Mouse (Mus musculus) left cerebral cortex, adult 9 months (tissue): ENCODE measurements around the gene Pde8b.
A peak's percentile ranks its signal among the peaks of the same experiment; 100 is the strongest.

Experiments used
- DNase-seq, 2 experiments: peaks; one replicate each; pipeline ENCODE4 v3.0.0; 2022; ENCODE audit warnings: low spot score in 2 of 2

The Pde8b gene

DNA sequence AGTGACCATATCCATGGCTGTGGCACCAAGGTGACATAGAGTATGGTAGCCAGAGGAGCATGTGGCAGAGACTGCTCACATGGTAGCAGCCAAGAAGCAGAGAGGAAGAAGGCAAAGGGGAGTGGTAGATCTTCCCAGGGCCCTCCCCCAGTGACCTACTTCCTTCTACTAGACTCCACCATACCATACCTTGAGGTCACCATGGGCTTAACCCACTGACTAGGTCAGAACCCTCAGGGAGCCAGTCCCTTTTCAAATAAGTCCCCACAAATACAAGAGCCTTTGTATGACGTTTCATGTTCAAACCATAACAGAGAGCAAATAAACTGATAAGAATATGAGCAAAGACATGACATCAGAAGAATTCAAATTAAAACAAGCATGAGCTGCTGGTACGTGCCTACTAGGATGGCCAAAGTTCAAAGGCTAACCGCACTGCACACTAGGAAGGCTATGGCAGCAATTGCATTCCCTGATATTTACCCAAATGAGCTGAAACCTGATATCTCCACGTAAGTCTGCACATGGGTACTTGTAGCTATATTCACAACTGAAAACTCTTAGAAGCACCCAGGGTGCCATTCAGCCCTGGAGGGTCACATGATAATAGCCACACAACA, 109.6 kb downstream of the Pde8b start:
- no peak for DNase-seq

DNA sequence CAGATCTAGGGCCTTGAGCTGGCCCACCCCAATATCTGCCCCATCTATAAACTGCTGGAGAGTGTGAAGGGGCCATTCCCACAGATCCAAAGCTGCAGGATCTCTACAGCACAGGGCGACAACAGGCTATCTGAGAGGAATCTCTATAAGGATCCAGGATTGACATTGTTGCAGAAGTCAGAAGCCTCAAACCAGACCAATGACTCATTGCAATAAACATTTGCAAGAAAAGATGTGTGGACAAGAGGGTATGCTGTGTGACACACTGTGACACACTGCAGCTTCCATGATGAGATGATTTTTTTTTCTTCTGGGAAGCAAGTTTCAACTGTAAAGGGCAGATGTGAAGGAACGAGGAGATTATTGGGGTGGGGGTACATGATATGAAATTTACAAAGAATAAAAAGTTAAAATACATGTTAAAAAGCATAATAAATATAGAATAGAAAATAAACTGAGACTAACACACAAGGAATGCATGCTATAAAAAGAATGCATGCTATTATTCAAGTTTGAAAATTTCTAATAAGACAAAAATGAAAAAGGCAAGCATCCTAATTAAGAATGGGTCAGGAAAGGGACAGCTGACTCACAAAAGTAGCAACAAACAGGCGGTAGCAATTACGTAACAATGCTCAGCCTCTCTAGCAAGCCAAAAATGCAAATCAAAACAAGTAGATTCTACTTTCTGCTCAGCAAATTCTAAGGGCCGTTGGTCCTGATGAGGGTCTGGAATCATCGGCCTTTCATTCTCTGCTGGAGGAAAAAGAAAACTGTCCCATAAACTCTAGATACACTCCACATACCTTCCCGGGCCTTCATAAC, 114.6 kb downstream of the Pde8b start:
- DNase-seq: no peak

DNA sequence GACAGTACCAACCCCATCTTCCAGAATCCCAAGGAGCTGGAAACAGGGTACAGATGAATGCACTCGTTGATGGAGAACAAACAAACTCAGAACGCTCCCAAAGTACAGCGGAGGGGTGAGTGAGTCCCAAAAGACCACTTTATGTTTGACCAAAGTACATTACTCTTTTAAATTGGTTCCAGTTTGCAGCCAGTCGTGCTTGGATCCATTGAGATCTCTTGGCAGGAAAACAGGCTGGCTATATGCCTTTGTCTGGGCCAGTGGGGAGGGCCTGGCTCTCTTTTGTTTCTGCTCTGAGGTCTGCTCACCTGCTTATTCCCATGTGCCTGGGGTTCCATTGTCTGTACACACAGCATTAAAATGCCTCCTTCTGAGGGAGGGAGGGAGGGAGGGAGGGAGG, 118.3 kb downstream of the Pde8b start:
- peak in 1 of 2 experiments; percentile 26 for DNase-seq

DNA sequence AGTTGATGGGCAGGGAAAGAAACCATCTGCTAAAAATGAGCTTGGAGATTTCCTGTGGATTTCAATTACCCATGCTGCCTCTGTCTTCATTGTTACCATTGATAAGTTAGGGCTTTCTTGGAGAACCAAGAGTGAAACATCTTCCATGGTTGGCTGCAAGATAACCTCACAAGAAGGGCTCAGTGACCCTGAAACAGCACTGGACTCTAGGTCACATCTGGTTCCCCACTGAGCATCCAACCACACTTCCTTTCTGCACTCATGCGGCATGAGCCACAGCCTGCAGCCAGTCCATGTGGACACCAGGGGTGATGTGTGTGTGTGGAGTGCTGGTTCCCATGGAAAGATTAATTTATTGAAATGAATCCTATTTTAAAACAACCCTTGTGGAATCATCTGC, 119.1 kb downstream of the Pde8b start:
- no peak for DNase-seq

DNA sequence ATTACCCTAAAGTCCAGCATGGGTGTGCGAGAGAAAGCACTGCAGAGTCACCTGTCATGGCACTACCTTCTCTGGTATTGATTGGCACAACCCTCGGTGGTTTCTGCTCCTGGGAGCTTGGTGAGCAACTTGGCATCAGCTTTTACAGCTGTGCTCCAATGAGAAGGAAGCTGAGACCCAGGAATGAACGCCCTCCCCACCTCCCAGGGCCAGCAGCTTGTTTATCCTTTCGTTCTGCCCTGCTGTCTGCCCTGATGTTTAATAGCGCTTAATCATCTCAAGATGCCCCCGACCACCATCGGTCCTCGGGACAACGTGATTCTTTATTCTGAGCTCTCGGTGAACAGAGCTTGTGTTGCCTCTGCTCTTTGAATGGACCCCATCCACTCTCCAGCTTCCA, 122.8 kb downstream of the Pde8b start:
- DNase-seq: no peak

DNA sequence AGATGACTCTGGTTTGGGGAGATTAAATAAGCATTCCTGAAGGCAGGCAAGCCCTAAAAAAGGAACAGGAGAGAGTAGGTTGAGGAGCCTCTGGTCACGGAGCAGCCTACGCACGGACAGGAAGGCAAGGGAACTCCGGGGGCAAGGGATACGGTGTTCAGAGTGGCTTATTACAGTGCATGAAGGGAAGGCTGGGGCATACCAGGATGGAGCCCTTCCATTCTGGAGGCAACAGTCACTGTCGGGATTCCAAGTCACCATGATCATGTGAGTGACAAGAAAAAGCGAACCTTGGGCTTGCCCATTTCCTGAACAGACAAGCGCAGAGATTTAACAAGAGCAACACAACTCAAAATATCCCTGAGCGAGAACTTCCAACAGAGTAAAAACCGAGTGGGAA, 123.3 kb downstream of the Pde8b start:
- peak in 1 of 2 experiments; percentile 31 for DNase-seq

DNA sequence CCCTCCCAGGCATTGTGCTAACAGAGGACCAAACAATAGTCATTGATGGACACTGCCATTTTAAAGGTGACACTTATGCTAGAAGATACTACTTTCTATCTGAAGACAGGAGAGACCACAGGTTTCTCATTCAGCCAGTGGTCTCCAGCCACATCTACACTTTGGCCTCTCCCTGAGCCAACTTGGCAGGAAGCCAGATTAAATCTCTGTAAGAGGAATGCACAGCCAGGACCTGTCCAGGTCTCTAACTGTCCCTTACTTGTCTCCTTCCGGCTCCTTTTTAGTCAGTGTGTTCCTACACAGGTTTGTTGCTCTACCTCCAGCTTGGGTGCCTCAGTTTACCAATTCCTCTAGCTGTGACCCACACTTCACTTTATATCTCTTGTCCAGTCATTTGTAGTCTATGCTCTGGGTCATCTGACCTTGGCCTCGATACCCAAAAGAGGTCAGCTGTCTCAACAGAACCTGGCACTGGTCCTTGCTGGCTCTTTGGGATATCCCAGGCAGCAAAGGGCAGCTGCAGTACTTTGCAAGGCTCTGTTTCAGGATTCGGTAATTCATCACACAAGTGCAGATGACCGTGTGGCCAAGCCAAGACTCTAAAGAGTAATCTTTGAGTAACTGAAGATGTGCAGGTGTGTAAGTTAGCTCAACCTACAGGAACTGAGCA, 124.5 kb downstream of the Pde8b start:
- DNase-seq: no peak

DNA sequence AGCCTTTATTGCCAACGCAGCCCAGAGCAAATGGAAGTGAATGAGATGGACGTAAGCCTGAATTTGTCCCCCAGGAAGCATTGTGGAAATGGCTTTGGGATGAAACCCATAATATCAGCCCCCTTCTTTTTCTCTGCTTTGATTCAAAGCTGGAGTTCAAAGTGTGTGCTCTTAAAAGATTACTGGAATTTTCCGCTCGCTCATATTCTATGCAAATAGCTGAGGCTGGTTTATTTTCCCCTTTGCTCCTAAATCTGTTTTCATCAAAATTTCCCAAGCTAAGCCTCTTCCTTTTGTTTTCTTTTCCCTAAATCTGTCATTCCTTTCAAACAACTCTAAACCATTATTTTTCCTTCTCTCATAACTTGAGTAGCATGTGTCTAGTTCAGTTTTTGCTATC, 129.6 kb downstream of the Pde8b start:
- no peak for DNase-seq

DNA sequence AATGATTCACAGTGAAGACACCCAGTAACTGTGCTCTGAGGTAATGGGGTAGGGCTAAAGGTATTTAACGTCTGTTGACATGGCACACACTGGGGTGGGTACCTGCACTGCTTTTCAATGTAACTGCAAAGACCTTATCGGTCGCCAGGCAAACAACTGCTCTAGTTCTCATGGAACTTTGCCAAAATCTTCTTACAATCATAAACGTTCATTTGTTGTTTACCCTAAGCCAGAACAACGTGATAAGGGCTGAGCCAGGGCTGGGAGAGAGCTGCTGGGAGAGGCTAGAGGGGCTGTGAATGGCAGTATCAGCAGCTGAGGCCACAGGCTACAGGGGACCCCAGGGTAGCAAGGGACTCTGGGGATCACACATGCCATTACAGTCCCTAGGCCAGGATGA, 136.4 kb downstream of the Pde8b start:
- DNase-seq: no peak

DNA sequence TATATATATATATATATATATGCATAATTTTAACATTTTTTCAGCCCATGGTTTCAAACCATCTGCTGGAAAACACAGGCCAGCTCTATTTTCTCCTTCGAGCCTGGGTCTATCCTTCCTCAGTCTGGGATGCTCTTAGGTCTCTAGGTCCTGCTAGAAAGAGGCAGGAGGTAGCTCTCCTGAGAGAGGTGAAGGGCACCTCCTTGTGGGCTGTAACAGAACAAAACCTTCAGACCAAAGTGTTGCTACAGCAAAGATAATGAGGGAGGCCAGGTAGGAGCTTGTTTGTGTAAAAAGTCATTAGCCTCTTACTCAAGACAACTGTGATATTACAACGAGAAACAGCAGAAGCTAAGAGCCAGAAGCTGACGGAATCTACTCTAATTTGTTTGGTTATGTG, 140.6 kb downstream of the Pde8b start:
- no peak for DNase-seq

DNA sequence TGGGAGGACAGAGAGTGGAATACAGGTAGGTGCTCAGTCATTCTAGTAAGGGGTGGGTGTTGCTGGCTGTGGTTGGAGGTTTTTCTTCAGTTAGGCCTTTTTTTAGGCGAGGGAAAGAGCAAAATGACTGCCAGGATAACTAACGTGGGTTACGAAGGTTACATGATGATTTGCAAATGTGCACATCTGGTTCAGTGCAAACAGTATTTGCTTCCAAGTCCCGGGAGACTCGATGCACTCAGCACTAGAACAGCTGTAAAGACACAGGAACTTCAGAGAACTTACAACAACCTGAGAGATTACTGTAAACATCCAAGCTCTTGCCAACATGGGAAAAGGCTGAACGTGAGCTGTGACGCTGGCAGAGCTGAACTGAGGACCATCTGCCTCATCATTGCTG, 142.1 kb downstream of the Pde8b start:
- no peak for DNase-seq

DNA sequence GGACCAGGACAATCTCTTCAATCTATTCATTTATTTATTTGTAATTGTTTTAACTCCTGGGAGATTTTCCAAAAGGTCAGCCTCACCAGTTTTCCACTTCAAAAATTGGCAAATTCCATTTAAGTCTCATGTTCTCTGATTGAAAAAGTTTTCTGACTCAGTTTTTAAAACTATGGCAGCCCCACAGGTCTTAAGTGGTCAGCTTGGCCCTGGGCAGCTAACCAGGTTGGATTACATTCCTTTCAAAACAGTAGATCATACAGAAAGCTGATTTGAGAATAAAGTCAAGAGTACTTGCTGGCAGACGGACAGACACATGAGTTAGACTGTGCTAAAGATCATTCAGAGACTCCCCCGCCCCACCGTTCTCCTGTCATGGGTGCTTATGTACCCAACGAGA, 145.3 kb downstream of the Pde8b start:
- DNase-seq: no peak

DNA sequence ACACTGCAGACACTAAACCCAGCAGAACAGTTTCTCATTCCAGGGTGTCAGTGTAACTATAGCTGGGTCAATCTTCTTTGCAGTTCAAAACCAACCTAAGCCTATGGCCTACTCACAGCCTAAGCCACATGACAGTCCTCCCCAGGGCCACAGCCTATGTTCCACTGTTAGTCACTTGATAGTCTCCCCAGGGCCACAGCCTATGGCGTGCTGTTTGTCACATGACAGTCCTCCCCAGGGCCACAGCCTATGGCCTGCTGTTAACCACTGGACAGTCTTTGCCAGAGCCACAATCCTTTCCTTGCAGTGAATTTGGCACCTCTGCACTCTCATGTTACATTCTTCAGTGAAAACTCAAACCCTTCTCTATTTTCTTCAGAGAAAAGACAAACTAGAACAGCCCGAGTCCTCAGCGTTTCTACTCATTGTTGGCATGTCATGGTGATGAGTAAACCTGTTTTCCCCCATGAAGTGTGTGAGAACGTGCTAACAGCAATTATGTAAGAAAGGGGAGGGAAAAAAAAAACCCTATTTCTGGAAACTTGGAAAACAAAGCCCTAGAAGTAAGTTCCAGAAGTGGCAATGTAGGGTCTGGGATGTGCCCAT, 147.0 kb downstream of the Pde8b start:
- no peak for DNase-seq

DNA sequence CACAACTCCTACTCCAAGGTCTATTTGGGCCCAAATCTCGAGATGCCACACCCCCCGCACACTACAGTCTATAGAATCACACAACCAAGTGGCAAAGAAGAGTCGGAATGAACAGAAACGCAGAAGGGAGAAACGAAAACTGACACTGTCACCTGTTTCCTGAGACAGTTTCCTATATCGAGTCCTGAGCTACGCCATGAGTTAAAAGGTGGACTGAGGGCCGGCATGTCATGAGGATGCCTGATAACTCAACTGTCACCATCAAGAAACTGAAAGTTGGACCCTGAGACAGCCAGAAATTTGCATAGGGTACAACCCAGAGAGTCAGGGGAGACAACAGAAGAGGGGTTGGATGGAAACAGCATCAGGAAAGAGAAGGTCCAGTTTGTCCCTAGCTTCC, 148.8 kb downstream of the Pde8b start:
- no peak for DNase-seq

DNA sequence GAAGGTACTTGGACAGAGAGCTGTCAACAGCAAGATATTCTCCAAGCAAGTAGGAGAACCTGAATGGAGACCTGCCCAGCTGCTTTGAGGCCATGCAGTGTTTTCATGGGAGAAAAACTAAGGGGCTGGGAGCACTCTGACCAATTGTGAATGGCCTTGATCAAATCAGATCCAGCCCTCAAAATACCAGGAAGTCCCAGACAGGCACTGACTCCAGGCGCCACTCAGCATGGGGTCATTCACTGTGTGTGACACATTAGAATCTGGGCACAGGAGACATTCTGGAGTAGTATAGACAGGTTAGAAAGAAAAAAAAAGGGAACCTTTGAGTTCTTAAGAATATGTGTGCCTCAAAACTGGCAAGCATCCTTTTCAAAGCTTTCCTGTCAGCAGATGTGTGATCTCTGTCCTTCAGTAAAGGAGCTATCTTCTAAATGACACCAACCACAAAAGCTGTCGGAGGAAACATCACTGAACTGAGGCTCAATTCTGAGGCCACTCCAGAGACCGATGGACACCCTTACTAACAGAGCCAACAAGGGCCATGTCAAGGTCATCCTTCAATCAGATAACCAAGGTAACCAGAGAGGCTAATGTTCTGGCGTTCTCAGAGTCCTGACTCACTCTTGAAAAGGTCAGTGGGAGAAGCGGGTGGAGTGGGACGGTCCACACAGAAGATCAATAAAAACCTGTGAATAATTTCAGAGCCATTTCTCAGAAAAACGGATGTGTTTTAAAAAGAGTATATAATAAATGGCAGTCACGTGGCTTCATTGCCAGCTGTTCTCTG, 151.0 kb downstream of the Pde8b start:
- DNase-seq: no peak

DNA sequence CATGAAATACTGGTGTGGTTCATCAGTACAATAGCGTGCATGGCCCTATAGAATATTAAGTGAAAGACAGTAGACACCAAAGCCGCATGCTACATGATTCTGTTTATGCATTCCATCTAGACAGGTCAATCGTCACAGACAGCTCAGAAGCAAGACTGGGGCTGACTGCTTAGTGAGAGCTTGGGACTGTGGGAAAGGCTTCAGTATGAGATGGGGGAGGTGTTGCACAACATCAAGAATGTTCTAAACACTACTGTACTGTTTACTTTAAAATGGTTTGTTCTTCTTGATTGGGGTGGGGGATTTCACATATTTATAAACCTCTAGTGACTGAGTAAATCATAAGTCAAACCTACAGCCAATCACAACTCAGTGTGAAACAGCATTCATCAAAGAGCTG, 153.5 kb downstream of the Pde8b start:
- no peak for DNase-seq

DNA sequence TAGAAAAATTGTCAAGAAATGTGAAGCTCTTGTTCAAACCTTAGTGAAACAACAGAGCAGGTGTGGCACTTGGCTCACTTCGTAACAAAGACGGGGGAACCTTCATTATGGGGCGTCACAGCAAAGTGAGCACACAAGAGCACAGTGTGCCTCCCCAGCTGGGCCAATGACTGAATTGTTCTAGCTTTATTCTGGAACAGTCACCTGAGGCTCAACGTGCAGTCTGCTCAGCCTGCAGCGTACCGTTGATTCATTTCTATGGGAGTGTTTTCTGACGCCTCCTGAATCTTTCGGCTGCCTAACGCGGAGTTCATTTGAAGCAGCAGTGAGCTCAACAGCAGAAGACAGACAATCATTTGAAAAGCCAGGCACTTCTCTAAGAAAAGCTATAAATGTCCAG, 154.3 kb downstream of the Pde8b start:
- DNase-seq: peak; percentile 66 to 74

DNA sequence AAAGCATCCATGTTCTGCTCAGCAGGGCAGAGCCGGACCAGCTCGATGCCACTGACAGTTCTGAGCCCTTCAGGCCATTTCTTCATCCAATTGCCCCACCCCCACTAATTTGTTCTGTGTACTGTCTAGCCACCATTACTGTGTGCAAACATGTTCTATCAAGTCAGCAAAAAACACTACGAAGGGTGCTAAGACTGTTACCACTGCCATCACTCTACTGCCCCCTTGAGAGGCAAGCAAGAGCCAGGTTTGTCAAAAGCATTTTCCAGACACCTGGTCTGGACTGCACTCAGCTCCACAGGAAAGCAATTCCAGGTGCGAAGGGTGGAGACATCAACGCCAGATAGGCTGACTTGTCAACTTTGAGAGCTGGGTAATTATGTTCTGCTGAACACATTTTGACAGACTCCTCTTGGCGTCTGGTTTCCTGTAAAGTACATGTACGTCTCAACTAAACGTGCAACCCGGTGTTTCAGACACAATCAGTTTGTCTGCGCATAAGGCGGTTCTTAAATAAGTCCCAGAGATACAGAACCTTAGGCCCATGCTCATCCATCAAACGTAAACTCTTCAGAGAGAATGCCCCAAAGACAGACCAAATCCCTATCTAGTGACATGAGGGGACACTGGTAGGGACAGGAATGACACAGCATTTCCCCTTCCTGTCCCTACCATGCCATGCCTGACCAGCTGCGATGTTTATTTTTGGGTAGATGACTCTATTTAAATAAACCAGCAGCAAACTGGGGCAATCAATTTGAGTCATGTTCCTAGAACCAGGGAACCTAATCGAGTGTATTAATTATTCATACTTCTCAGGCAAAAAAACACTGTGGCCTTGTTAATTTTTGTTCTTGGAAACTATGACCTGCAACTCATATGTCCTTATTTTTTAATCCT, 158.3 kb downstream of the Pde8b start:
- no peak for DNase-seq

DNA sequence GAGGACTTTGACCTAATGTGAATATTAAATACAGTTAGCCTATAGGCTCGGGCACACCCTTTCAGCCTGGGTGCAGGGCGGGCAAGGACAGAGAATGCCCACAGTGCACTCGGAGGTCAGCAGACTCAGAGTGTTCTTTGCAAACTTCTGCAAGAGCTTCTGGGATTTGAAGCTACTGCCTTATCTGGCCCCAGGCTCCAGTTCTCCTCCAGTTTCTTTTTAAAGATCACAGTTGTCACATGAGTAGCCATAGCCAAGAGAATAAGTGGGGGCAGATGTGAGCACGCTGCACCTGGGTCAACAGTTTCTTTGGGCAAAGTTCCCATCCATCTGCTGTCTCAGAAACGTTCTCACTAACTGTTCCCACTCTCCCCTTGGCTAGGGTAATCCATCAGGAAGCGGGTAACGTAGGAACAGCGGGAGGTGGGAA, 162.8 kb downstream of the Pde8b start:
- DNase-seq: peak in 1 of 2 experiments; percentile 66

DNA sequence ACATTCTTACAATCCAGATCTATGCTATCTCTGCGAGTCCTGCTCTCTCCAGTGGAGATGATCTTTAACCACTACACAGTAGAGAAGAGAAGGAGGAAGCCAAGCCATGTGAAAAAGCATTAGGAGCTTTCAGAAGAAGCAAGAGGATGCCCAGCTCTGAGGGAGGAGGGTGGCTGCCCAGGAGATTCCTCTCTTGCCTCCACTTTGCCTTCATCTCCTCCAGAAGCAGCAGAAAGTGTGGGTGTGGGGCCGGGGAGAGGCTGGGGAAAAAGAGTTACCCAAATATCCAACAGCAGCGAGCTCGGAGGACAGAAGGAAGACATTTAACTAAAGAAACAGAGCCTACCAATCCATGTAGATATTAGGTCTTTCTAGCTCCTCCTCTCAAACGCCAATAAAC, 164.1 kb downstream of the Pde8b start:
- DNase-seq: no peak

DNA sequence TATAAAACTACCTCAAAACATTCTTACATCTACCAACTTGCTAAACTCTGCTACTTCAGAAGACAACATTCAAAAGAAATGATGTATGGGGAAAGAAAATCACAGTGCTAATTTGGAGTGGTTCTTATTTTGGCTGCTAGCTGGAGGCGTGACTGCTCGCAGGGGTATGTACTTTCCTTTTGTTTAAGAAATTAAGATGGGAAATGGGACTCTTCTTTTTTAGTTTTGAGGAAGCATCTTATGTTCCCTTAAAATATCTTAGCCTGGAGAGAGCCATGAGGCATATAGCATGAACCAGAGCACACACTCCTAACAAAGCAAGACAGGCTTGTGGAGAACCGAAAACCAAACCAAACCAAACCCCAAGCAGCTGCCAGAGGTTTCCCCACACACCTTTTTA, 167.5 kb downstream of the Pde8b start:
- no peak for DNase-seq
